Mouse (Mus musculus) G1E (cell line): Measurements from ENCODE around the gene Camsap1.

Experiments used
- CTCF ChIP-seq: IDR thresholded peaks from 2 replicates; pipeline ENCODE4 v1.5.1; 2012; ENCODE audit warnings: low read depth, low read length, inconsistent platforms, mixed read lengths
- GATA1 ChIP-seq: IDR thresholded peaks from 2 replicates; pipeline ENCODE4 v1.6.1; 2012; ENCODE audit warnings: borderline replicate concordance, low read length, inconsistent platforms, mixed read lengths
- GATA2 ChIP-seq: IDR thresholded peaks from 2 replicates; pipeline ENCODE4 v1.6.1; 2012; ENCODE audit warnings: low read depth, low read length, inconsistent platforms, borderline replicate concordance
- POLR2AphosphoS5 ChIP-seq: IDR thresholded peaks from 2 replicates; pipeline ENCODE4 v1.6.1; 2012; ENCODE audit warnings: low read depth, low read length, inconsistent platforms; ENCODE audit not compliant: insufficient replicate concordance
- TAL1 ChIP-seq: conservative IDR thresholded peaks from 2 replicates; pipeline ENCODE4 v1.6.1; 2012; ENCODE audit warnings: low read depth, low read length, inconsistent platforms, mixed read lengths

DNA sequence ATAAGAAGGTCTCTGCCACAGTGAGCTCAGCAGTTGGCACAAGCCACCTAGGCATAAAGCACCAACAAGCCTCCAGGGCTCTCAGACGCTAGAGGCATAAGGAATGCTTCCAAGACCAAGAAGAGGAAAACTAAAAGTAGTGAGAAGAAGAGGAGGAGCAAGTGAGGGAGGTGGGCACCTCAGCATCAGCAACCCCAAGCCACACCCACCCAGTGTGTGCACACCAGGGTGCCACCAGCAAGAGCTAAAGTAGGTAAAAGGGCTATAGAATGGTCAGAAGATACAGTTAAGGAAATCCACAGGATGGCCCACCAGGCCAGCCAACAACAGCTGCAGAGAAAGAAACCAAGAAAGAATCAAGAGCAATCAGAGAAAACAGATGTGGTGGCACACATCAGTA, 28.3 kb upstream of the Camsap1 start:
- TF ChIP-seq CTCF (no peak), GATA1 (no peak), TAL1 (no peak), GATA2 (no peak), POLR2AphosphoS5 (no peak)
